Mouse (Mus musculus): ENCODE measurements at regions not wholly inside any gene's neighbourhood (a gene's known extent, or its start where the extent isn't known, plus 50 kb on each side); places are given as distances from the start of the nearest gene placed in this dataset.
"Not testable (repeated sequence)": the region's sequence is repeated elsewhere in the genome, so short reads cannot be mapped to it uniquely, and the experiment has no call there.

DNA sequence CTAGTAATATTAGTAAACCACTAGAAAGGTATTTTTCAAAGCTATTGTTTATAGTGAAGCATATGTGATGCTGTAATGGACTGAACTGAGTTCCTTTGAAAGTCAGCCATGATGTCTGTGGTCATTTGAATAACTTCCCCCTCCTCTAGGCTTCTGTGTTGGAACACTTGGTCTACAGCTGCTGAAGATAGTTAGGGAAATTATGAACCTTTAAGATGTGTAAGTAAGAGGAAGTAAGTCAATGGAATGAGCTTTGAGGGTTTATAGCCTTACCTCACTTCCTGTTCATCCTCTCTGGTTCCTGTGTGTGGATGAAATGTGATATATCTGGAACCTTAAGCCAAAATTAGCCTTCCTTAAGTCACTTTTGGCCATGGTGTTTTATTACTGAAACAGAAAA, 145.7 kb upstream of the Tmem229a start:
- no peak for DNase-seq

DNA sequence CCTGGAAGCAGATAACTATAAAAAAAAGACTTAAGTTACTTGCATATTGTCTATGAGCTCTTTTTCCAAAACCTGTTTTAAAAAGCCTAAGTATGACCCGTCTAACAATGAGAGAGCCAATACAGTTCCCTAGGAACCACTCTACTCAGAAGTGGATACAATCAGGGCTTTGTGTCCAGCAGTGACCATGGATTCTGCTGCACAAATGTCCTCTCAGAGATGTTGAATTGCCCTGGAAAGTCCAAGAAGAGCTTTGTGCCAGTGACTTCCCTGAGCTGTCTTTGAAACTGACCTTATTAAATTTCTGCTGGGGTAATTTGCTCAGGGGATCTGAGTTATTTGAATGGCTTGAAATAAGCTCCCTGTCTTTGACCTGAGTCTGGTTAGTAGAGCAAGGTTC, 131.1 kb upstream of the Tmem229a start:
- no peak for DNase-seq

DNA sequence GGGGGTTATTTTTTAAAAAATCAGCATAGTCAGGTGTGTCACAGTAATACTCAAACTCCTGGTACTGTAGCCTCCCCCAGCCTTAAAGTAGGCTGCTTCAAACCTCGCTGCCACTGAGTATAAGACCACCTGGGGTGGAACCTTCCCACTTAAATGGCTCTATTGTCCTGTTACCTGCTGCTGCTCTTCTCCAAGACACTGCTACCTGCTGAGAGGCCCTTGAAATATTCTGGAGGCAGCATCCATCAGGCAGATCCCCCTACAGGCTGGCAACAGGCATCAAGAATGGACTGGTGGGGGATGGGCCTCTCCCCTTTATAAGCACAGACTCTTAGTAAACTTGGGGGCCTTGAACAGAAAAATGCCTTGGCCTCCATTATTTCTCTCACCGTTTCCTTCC, 129.8 kb upstream of the Tmem229a start:
- no peak for DNase-seq

DNA sequence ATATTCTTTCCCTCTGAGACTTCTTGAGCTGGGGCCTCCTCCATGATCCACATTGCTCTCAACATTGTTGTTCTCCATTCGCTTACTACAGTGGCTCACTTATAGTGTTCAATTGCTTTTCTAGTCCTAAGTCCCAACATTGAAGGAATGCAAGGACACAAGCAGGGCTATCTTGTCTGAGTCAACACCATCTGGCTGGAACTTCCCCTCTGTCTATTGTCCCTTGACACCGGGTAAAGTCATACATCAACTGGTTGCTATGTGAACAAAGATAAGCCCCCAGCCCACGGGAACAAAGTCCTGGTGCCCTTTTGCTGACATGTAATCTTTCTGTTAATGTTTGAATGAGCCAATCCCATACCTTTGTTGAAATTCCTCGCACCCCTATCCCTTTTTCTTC, 129.2 kb upstream of the Tmem229a start:
- not testable (repeated sequence) for DNase-seq

GRCm38 (mm10) chr6:25065913-25066312, 109.8 kb upstream of the Tmem229a start:
- DNase-seq: no peak

GRCm38 (mm10) chr6:25032878-25033509, 76.9 kb upstream of the Tmem229a start:
- DNase-seq: no peak

GRCm38 (mm10) chr6:25026953-25027352, 70.9 kb upstream of the Tmem229a start:
- no peak for DNase-seq

GRCm38 (mm10) chr6:25020005-25020772, 64.1 kb upstream of the Tmem229a start:
- peak in 1 of 2 experiments; percentile 55 for DNase-seq

GRCm38 (mm10) chr6:25013288-25013606, 57.1 kb upstream of the Tmem229a start:
- DNase-seq: peak; percentile 58 to 82

- DNase-seq: peak; percentile 14 to 35
Observed at GRCm38 (mm10) chr6:25012376-25013287, 56.5 kb upstream of the Tmem229a start.

DNA sequence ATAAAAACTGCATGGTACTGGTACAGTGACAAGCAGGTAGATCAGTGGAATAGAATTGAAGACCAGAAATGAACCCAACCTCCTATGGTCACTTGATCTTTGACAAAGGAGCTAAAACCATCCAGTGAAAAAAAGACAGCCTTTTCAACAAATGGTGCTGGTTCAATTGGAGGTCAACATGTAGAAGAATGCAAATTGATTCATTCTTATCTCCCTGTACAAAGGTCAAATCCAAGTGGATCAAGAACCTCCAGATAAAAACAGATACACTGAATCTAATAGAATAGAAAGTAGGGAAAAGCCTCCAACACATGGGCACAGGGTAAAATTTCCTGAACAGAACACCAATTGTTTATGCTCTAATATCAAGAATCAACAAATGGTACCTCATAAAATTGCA, 52.8 kb upstream of the Tmem229a start:
- not testable (repeated sequence) for DNase-seq
